17 mouse cellular contexts compared by ENCODE assay signal in the genomic region with DNA sequence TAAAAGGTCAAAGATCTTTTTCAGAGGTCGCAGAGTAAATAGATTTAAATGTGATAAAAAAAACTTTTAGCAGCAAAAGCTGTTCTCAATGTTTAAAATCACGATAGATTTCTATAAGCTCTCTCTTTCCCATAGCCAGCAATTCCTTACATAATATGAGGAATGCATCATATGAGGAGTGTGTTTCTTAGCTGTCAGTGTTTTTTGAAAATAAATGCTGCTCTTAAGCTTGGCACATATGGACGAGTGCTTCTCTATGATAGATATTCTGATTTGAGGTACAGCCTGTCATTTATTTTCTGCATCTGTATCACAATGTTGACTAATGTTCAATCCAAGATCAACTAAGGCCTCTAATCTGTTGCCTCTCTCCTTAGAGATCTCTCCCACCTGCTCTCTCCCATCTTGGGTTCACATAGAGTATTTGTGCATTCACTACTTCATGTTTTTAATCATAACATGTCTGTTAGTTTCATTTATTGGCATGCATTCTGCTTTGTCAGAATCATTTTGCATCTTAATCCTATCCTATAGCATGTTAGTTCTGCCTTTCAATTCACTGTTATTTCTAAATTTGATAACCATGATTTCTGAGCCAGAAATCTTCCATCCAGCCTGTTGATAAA.
"Had no signal": no experiment of that assay in that cellular context is flagged by ENCODE, and none has a peak within 500 bp of the region (broad histone marks: within the 10 kb centered on the region; RNA-seq: fewer than 3 reads in every experiment).

No protein-coding gene starts in this region.

- DNase-seq: lung, embryonic 14.5 days; lung, postnatal 10 days; lung, postnatal 4 days; midbrain, embryonic 14.5 days; retina, postnatal 1 day; right cerebral cortex, adult 18-20 months; thymus, adult 2 months; thymus, postnatal 25 days; thymus, postnatal 4 days had no signal

- ATAC-seq: midbrain, embryonic 16.5 days had no signal

- H3K4me3 ChIP-seq: midbrain, embryonic 10.5 days; midbrain, embryonic 12.5 days; myocyte; neural tube, embryonic 13.5 days; neural tube, embryonic 15.5 days; stomach, embryonic 15.5 days had no signal

- H3K4me1 ChIP-seq: midbrain, embryonic 10.5 days; midbrain, embryonic 12.5 days; neural tube, embryonic 13.5 days; neural tube, embryonic 15.5 days; stomach, embryonic 15.5 days had no signal

- H3K27ac ChIP-seq: midbrain, embryonic 10.5 days; midbrain, embryonic 12.5 days; neural tube, embryonic 13.5 days; neural tube, embryonic 15.5 days; stomach, embryonic 15.5 days; stomach, postnatal 0 days had no signal

- H3K9ac ChIP-seq: lung, embryonic 14.5 days; midbrain, embryonic 12.5 days; neural tube, embryonic 13.5 days; neural tube, embryonic 15.5 days; stomach, embryonic 15.5 days had no signal

- H3K9me3 ChIP-seq: midbrain, embryonic 10.5 days; midbrain, embryonic 12.5 days; neural tube, embryonic 13.5 days; neural tube, embryonic 15.5 days; stomach, embryonic 15.5 days had no signal

- H3K4me2 ChIP-seq: lung, embryonic 14.5 days; midbrain, embryonic 12.5 days; neural tube, embryonic 13.5 days; neural tube, embryonic 15.5 days; stomach, embryonic 15.5 days had no signal

- H3K27me3 ChIP-seq: midbrain, embryonic 12.5 days; neural tube, embryonic 13.5 days; neural tube, embryonic 15.5 days; stomach, embryonic 15.5 days had no signal

- H3K36me3 ChIP-seq: midbrain, embryonic 10.5 days; midbrain, embryonic 12.5 days; neural tube, embryonic 13.5 days; neural tube, embryonic 15.5 days; stomach, embryonic 15.5 days had no signal
